Mouse (Mus musculus): ENCODE measurements around the gene Loxl3. TPM values are rescaled to one million over a fixed set of nuclear protein-coding genes. Genes with fewer than 3 reads are reported as not detected.

The Loxl3 gene
- polyA plus RNA-seq, 1 experiment from 2014 or later = 12.8 TPM

DNA sequence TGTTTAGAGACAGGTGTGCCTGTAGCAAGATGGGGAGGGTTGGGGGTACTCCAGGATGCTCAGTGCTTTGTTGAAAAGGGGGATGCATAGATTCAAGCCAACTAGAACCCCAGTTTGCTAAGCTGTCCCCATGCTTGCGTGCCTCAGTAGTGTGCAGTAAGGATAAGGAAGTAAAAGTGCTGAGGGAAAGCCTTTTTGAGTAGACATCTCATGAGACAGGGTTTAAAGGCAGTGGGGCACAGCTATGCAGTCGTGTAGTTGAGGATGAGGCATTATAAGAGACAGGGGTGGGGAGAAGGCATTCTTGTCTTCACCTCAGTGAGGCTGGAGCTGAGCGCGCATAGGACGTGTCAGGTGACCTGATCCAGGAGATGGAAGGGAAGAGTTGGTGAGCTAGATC is 6.6 kb downstream of the Loxl3 start:
- no peak for DNase-seq (ENCODE audit: low spot score)
- 75% methylated on average over 5 of the region's 5 CpGs for whole genome bisulfite sequencing
- peaks cover 30% of the 10 kb centered on the region for H3K27me3 ChIP-seq (ENCODE audit: low read depth, poor library complexity, severe bottlenecking)

DNA sequence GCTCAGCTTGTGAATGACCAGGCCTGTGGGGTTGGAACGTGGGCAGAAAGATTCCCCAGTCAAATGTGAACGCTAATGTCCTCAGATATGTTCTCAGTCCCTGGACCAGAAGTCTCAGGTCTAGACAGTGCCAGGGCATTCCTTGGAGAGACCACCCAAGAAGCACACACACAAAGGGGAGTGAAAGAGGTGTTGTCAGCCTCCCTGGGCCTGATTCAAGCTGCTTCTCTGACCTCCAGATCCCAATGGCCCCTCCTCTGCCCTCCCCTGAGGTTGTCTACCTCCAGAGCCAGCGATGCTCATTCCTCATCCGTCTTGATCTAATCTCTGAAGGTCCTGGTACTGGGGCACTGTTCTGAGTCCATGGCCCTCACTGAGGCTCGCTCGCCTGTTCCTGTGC is 9.6 kb downstream of the Loxl3 start:
- DNase-seq (ENCODE audit: low spot score) = no peak
- H3K4me3 ChIP-seq = no peak overlapping the region
- H3K27ac ChIP-seq = peak overlapping the region; percentile 32; the same call in 1 of the 2 replicates
- H3K9me3 ChIP-seq (replicated peaks) = no peaks in the 10 kb centered on the region
- 65% methylated on average over 6 of the region's 6 CpGs for WGBS
- H3K36me3 ChIP-seq = no peaks in the 10 kb centered on the region
- peaks cover 18% of the 10 kb centered on the region for H3K4me1 ChIP-seq
- 0 out of 2 replicates have a peak, but pooled peaks cover 3% of the 10 kb centered on the region for H3K27me3 ChIP-seq (ENCODE audit: low read depth, poor library complexity, severe bottlenecking)

More for the DNA sequence above, 6.6 kb downstream of the Loxl3 start:
- Histone ChIP-seq H3K27ac (no peak overlapping the region), H3K9me3 (replicated peaks) (no peaks in the 10 kb centered on the region), H3K4me3 (no peak overlapping the region), H3K4me1 (peaks cover 24% of the 10 kb centered on the region), H3K36me3 (no peaks in the 10 kb centered on the region)

DNA sequence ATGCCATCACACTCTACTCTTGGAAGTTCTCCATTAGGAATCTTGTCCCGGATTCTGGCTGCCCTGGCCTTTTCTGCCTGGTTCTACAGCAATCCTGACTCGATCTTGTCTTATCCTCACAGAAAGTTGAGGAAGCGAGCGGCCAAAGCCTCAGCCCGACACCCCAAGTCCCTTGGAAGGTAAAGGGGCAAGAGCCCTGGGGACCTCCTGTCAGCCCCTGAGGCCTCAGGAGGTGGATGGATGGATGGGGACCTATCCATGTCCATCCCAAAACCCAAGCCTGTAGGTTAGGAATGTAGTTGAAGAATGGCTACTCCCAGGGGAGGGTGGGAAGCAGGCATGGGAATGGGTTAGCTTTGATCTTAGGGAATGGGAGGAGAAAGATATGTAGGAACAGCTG is 10.0 kb downstream of the Loxl3 start:
- 90% methylated on average over 5 of the region's 5 CpGs for WGBS

DNA sequence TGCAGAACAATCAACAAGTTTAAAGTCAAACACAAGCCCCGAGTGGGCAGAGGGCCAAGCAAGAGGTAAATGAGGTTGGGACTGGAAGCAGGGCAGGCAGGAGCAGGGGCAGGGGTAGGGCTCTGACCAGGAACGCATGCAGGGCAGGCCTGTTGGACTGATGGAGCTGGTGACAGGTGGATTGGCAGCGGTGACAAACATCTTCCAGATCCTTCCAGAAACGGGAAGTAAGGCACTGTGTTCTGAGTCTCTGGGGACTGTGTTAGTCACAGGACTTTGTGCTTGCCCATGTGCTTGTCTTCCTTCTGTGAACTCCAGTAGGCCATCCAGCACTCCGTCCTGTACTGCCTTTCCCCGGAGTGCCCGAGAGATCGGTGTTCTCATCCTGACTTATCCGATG is 10.8 kb downstream of the Loxl3 start:
- H3K4me3 ChIP-seq = 0 out of 2 replicates have a peak overlapping the region, but pooled peaks have one; percentile 10
- H3K27ac ChIP-seq = no peak overlapping the region
- DNase-seq (ENCODE audit: low spot score) = no peak
- H3K27me3 ChIP-seq (ENCODE audit: low read depth, poor library complexity, severe bottlenecking) = 0 out of 2 replicates have a peak, but pooled peaks cover under 1% of the 10 kb centered on the region
- 79% methylated on average over 9 of the region's 9 CpGs for WGBS
- no peaks in the 10 kb centered on the region for H3K9me3 ChIP-seq (replicated peaks)
- peaks cover 17% of the 10 kb centered on the region; the same call in 1 of the 2 replicates for H3K4me1 ChIP-seq
- H3K36me3 ChIP-seq = peaks cover 3% of the 10 kb centered on the region; the same call in 1 of the 2 replicates

More for the DNA sequence above, 10.0 kb downstream of the Loxl3 start:
- Histone ChIP-seq H3K27ac (peak overlapping the region; percentile 32; the same call in 1 of the 2 replicates), H3K36me3 (no peaks in the 10 kb centered on the region), H3K27me3 (ENCODE audit: low read depth, poor library complexity, severe bottlenecking) (0 out of 2 replicates have a peak, but pooled peaks cover 3% of the 10 kb centered on the region), H3K4me3 (no peak overlapping the region), H3K9me3 (replicated peaks) (no peaks in the 10 kb centered on the region), H3K4me1 (peaks cover 14% of the 10 kb centered on the region; the same call in 1 of the 2 replicates)
- DNase-seq (ENCODE audit: low spot score) = no peak

DNA sequence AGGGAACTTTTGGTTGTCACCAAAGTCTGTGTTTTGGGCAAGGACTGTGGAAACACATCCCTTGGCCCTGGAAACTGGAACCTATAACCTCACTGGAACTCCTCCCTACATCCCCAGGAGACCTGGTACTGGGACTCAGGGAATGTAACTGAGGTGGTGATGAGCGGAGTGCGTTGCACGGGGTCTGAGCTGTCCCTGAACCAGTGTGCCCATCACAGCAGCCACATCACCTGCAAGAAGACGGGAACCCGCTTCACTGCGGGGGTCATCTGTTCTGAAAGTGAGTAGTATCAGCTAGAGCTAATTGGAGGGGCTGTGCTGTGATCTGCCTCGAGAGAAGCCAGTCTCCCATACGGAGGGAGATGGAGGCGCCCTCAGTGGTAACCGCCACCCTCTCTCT is 15.4 kb downstream of the Loxl3 start:
- H3K4me1 ChIP-seq = peaks cover 21% of the 10 kb centered on the region
- WGBS = 69% methylated on average over 10 of the region's 10 CpGs
- no peak overlapping the region for H3K27ac ChIP-seq
- no peak for DNase-seq (ENCODE audit: low spot score)
- H3K27me3 ChIP-seq (ENCODE audit: low read depth, poor library complexity, severe bottlenecking) = no peaks in the 10 kb centered on the region
- peaks cover 27% of the 10 kb centered on the region for H3K36me3 ChIP-seq
- no peaks in the 10 kb centered on the region for H3K9me3 ChIP-seq (replicated peaks)
- H3K4me3 ChIP-seq = no peak overlapping the region

DNA sequence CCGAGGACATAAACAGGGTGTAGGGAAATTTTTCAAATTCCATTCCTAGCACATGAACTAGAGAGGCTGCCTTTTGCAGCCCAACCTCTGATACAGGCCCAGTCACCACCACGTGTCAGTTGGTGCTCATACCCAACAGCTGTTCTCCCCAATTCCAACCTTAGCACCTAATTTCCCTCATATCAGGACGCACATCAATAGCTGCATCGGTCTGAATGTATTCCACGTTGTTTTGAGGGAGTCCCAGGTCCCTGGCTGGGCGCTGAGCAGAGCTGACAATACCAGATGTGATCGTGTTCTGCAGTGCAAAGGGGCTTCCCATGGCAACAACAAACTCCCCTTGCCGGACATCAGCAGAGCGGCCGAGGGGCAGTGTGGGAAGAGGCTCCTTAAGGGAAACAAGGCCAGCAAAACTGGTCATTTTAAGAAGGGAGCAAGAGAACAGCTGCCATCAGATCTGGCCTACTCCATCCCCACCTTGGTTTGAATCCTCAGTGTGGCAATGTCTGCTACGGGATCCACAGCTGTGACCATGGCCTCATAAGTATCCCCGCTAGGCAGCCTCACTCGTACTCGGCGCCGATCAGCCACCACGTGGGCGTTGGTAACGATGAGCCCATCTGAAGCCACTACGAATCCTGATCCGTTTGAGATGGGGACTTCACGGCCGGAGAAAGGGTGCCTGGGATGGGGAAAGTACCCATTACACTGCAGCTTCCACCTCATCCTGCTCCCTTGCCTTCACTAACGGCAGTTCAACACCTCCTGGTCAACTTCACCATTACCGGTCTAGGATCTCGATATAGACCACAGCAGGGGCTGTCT is 19.4 kb downstream of the Loxl3 start:
- Histone ChIP-seq H3K9me3 (replicated peaks) (no peaks in the 10 kb centered on the region), H3K27ac (peak overlapping the region; percentile 93), H3K27me3 (ENCODE audit: low read depth, poor library complexity, severe bottlenecking) (peaks cover 3% of the 10 kb centered on the region; the same call in 1 of the 2 replicates), H3K4me3 (peak overlapping the region; percentile 99), H3K36me3 (peaks cover 53% of the 10 kb centered on the region), H3K4me1 (peaks cover 33% of the 10 kb centered on the region)
- peak; percentile 64 for DNase-seq (ENCODE audit: low spot score)
- 4% methylated on average over 26 of the region's 26 CpGs for WGBS

DNA sequence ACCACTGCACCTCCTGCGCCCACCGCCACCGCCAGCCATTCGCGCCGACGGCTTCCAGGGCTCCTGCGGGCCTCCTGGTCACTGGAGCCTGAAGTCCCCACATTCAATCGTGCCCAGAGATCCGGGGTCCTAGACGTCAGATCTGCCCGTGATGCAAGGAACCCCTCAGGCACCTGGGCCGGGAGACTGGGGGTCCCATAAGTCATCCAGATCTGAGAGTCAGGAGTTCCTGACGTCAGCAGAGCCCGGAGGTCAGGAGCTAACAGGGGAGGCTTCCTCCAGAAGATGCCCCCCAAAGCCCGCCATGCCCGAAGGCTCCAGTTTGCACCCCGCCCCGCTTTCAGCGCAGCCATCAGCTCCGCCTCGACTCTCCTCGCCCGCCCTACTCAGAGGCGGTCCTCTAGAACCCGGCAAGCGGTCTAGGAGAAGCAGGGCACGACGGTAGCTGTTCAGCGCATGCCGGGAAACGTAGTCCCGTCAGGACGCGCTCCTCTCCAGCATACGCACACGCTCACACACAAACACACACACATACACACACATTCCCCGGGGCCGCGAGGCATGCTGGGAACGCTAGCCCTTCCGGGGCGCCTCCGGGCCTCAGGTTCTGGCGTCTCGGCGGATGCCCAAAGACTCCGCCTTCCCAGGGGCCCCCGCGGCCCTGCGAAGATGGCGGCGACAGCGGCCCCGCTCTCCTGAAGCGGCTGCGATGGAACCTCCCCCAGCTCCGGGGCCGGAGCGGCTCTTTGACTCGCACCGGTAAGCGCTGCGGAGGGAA is 20.3 kb downstream of the Loxl3 start, which contains the start of gene Aup1:
TSS of gene Aup1 (plus strand) at position 448 of the 778 bp plus-strand sequence.
- Histone ChIP-seq H3K4me3 (peak within 1 kb of the TSS; percentile 99), H3K27me3 (ENCODE audit: low read depth, poor library complexity, severe bottlenecking) (peaks cover 10% of the 10 kb centered on the region), H3K36me3 (peaks cover 56% of the 10 kb centered on the region), H3K4me1 (peaks cover 33% of the 10 kb centered on the region), H3K9me3 (replicated peaks) (no peaks in the 10 kb centered on the region), H3K27ac (peak within 1 kb of the TSS; percentile 93)
- DNase-seq (ENCODE audit: low spot score) = peak; percentile 98
- WGBS = under 1% methylated on average over 64 of the region's 64 CpGs

DNA sequence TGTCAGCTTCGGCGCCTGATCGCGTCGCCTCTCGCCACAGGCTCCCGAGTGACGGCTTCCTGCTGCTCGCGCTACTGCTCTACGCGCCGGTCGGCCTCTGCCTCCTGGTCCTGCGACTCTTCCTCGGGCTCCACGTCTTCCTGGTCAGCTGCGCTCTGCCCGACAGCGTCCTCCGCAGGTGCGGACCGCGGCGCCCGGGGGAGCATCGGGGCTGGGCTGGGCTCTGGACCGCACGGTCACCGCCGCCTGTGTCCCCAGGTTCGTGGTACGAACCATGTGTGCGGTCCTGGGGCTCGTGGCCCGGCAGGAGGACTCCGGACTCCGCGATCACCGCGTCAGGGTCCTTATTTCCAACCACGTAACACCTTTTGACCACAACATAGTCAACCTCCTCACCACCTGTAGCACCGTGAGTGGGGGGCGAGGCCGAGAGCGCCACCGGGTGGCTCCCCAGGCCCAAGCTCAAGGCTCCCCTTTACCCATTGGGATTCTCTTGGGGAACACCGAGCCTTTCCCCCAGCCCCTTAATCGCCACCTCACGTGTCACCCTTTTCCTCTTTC is 21.0 kb downstream of the Loxl3 start, which contains the start of gene Htra2:
TSS of gene Htra2 (minus strand) at position 403 of the 561 bp plus-strand sequence.
- no peak for DNase-seq (ENCODE audit: low spot score)
- H3K9me3 ChIP-seq (replicated peaks) = no peaks in the 10 kb centered on the region
- H3K36me3 ChIP-seq = peaks cover 52% of the 10 kb centered on the region
- WGBS = under 1% methylated on average over 50 of the region's 50 CpGs
- H3K27me3 ChIP-seq (ENCODE audit: low read depth, poor library complexity, severe bottlenecking) = peaks cover 17% of the 10 kb centered on the region
- peak within 1 kb of the TSS; percentile 93 for H3K27ac ChIP-seq
- H3K4me1 ChIP-seq = peaks cover 29% of the 10 kb centered on the region
- peak within 1 kb of the TSS; percentile 99 for H3K4me3 ChIP-seq

DNA sequence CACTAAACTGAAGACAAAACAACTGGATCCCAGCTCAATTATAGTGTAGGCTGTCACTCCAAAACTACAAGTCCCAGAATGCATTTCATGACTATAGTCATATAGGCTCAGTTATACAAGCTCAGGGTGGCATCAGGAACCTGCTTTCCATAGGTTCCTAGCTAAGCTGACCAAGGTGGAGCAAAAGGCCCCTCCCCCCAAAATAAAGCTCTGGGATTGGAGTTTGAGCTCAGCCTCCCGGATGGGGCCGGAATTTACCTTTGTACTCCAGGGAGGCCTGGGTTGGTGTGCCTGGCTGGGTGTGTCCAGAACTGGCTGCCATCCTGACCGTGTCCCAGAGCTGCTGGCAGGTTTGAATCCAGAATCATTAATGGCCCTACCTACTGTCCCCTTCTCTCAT is 23.8 kb downstream of the Loxl3 start, which contains the start of gene Dqx1:
TSS of gene Dqx1 (plus strand) at position 55 of the 400 bp plus-strand sequence.
- no peak for DNase-seq (ENCODE audit: low spot score)
- H3K27me3 ChIP-seq (ENCODE audit: low read depth, poor library complexity, severe bottlenecking) = peaks cover 46% of the 10 kb centered on the region
- H3K4me3 ChIP-seq = no peak within 1 kb of the TSS
- H3K27ac ChIP-seq = no peak within 1 kb of the TSS
- peaks cover 36% of the 10 kb centered on the region for H3K4me1 ChIP-seq
- H3K9me3 ChIP-seq (replicated peaks) = no peaks in the 10 kb centered on the region
- peaks cover 29% of the 10 kb centered on the region for H3K36me3 ChIP-seq
- 50% methylated on average over 3 of the region's 3 CpGs for WGBS

DNA sequence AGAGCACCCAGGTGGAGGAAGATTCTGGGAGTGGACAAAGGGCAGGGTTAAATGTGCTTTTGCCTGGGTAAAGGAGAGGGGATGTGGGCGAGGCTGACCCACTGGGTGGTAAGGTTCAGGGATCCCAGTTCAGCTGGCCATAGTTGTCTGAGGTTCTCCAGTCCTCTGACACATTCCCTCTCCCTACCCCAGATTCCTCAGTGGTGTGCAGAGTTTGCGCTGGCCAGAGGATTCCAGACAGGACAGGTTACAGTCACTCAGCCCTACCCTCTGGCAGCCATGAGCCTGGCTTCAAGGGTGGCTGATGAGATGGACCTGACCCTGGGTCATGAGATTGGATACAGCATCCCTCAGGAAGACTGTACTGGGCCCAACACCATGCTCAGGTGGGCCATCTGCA is 24.8 kb downstream of the Loxl3 start:
- peaks cover 27% of the 10 kb centered on the region for H3K4me1 ChIP-seq
- WGBS = 84% methylated on average over 2 of the region's 2 CpGs
- no peak overlapping the region for H3K4me3 ChIP-seq
- H3K36me3 ChIP-seq = peaks cover 29% of the 10 kb centered on the region
- no peak overlapping the region for H3K27ac ChIP-seq
- no peaks in the 10 kb centered on the region for H3K9me3 ChIP-seq (replicated peaks)
- peaks cover 55% of the 10 kb centered on the region for H3K27me3 ChIP-seq (ENCODE audit: low read depth, poor library complexity, severe bottlenecking)
- DNase-seq (ENCODE audit: low spot score) = no peak

DNA sequence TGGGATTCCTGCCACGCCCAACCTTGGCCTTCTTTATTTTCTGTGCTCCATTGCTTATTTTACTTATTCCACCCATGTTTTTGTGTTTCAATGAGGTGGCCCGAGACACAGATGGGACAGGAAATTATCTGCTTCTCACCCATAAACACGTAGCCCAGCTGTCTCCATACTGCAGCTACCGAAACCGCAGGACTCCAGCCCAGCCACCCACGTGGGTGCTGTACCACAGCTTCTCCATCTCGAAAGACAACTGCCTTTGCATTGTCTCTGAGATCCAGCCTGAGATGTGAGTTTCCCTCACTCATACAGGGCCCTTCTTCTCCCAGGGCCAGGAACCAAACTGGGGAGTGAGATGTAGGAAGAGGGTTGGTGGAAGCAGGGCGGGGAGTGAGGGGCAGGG is 32.0 kb downstream of the Loxl3 start:
- Histone ChIP-seq H3K27me3 (ENCODE audit: low read depth, poor library complexity, severe bottlenecking) (peaks cover 100% of the 10 kb centered on the region), H3K36me3 (no peaks in the 10 kb centered on the region), H3K4me3 (no peak overlapping the region), H3K27ac (no peak overlapping the region), H3K9me3 (replicated peaks) (no peaks in the 10 kb centered on the region), H3K4me1 (peaks cover 29% of the 10 kb centered on the region)
- DNase-seq (ENCODE audit: low spot score) = no peak
- WGBS = 46% methylated on average over 8 of the region's 8 CpGs

DNA sequence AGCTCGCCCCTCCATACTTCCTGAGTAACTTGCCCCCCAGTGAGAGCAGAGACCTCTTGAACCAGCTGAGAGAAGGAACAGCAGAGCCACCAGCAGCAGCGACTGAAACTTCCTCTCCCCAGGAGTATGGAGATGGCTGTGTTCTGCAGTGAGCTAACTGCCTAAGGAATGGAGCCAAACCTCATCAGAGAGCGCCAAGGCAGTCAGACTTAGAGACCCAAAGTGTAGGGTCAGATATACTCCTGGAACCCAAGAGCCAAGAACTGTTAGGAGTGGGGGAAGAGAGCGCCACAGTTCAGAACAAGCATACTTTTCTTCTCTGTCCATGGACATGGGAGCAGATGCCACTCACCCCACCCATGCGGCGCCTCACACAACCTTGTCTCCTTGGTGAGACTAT is 32.5 kb downstream of the Loxl3 start:
- H3K9me3 ChIP-seq (replicated peaks) = no peaks in the 10 kb centered on the region
- peaks cover 33% of the 10 kb centered on the region for H3K4me1 ChIP-seq
- no peak for DNase-seq (ENCODE audit: low spot score)
- no peak overlapping the region for H3K4me3 ChIP-seq
- WGBS = 23% methylated on average over 6 of the region's 6 CpGs
- H3K36me3 ChIP-seq = no peaks in the 10 kb centered on the region
- no peak overlapping the region for H3K27ac ChIP-seq
- H3K27me3 ChIP-seq (ENCODE audit: low read depth, poor library complexity, severe bottlenecking) = peaks cover 100% of the 10 kb centered on the region
